Mouse (Mus musculus) thymus, adult 18-20 months (tissue): ENCODE measurements around the gene Jmjd4.

Experiments
- DNase-seq, 2 experiments: peaks; one replicate each; pipeline ENCODE4 v3.0.0; 2022; ENCODE audit warnings: mixed read lengths in 2 of 2

Jmjd4 gene

GRCm38 (mm10) chr11:59449741-59450229, at the start of gene Jmjd4:
Jmjd4 (plus strand) TSS chr11:59450045.
- DNase-seq: peak; percentile 78 to 85

DNA sequence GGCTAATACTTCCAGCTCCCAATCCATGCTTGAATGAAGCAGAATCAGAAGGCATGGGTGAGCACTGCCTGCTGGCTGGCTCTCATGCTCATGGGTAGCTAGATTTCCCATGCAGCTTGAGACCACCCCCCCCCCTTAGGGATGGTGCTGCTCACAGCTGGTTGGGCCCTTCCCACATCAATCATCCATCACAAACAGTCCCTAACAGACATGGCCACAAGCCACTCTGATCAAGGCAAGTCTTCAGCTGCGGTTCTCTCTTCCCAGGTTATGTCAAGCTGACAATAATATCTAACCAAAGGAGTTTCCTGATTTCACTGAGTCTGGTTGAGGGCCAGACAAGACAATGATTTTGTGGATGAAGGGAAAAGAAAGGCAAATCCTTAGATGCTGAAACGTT, 49.0 kb upstream of the Jmjd4 start:
- DNase-seq: no peak

- DNase-seq: no peak
Observed at GRCm38 (mm10) chr11:59405761-59406160, 44.1 kb upstream of the Jmjd4 start.

- no peak for DNase-seq
Observed at GRCm38 (mm10) chr11:59410851-59411250, 39.0 kb upstream of the Jmjd4 start.

GRCm38 (mm10) chr11:59412058-59412457, 37.8 kb upstream of the Jmjd4 start:
- DNase-seq: no peak

DNA sequence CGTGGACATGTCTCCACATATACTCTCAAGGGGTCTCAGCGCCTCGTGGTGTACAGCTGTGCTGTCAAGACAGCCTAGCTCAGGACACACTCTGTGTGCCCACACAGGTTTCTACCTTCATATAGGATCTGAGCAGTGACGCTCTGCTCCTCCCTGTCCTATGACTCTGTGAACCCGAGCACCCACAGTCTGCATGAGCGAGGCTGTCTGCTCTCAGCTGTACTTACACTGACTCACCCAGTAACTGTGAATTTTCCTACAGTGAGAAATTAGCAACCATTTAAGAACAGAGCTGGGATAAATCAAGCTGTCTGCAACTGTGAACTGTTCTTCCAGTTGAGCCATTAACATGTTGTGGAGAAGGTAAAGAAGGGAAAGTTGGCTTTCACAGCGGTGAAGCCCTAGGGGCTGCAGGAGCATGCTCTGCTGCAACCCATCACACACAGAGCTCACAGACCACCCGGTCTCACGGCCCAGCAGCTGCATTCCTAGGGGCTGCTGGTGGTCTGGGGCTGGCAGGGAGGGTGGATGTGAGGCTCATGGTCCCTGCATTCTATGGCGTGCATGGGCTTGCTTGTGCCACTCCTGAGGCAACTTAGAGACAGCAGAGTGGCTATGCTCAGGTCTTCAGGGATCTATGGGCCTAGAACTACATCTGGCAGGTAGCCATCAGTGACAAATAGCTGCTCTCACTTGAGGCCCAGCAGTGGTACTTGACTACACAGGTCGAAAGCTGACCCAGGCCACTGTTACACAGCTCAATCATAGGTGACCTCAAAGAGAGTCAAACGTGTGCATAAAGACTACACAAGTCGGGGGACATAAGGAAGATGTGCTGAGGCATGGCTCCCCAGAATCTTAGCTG, 36.6 kb upstream of the Jmjd4 start:
- no peak for DNase-seq

DNA sequence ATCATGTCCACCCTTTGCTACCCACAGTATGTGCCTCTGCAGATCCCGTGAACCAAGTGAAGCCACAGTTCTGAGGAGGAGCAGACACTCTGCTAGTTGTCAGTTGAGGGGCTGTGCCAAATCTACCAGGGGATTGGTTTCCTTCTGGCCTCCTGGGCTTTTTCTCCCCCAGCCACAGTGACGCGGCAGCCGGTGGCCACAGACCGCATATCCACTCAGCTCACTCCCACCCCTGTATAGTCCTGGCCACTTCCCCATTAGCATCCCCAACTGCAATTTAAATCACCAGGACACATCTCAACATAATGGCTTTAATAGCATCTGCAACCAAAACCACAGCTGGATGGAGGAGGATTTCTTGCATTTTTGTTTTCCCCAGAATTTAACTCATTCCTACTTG, 31.1 kb upstream of the Jmjd4 start:
- no peak for DNase-seq

DNA sequence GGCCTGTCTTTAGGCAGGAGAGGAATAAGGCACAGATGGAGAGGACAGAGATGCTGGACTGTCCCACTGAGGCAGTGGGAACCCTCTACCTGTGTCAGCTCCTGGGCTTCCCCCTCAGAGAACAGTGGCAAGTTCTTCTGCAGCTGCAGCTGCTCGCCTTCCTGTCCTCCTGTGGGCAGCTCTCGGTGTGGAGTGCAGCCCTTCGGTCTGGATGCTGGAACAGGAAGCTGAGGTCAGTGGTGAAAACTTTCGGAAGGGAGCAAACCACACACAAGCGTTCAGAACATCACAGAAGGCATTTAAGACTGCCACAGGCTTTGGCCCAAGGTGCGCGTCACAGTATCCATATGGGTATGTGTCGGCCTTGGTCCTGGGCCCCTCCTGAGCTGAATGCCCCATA, 28.4 kb upstream of the Jmjd4 start:
- no peak for DNase-seq

DNA sequence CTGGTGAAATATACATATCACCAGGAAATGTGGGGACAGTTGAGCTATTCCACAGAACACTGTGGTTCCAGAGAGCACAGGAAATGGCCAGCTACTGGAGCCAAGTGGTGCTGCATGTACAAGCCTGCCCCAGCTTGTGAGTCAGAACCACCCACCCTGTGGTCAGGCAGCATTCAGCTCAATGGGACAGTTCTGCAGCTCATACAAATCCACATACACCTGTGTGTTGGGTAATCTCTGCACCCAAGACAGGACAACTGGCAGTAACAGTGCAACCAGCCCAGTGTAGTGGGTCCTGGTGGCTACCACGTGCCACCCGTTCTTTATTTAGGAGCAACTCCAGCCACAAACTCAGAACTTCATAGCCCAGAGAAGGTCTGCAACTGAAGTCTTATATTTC, 27.9 kb upstream of the Jmjd4 start:
- DNase-seq: no peak

DNA sequence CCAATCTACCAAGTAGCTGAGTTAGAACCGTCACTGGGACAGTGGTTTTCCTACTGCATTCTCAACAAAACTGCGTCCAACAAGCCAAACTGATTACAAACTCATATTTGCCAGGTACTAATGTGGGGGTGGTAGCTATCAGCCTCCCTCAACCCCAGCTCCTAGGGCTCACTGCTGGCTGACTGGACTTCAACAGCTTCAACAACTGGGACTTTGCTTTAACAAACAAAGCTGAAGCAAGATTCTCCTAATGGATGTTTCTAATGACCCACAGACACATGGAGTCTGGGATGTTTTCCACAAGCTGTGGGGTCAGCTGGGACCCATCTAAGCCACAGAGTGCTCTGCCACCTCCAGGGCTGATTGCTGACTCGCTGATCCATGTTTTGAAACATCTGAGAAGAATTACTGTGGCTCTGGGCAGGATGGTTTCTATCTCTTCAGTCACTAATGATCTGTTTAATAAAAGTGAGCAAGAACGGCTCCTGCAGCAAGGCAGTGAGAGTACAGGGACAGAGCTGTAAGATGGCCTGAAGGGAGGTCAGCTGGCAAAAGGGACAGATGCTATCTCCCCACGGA, 26.7 kb upstream of the Jmjd4 start:
- no peak for DNase-seq

- DNase-seq: peak; percentile 57 to 73
Observed at GRCm38 (mm10) chr11:59425671-59426101, 24.2 kb upstream of the Jmjd4 start.

- DNase-seq: no peak
Observed at GRCm38 (mm10) chr11:59428057-59428660, 21.7 kb upstream of the Jmjd4 start.

GRCm38 (mm10) chr11:59429959-59430358, 19.9 kb upstream of the Jmjd4 start:
- no peak for DNase-seq

GRCm38 (mm10) chr11:59432261-59432660, 17.6 kb upstream of the Jmjd4 start:
- DNase-seq: no peak

- DNase-seq: no peak
Observed at GRCm38 (mm10) chr11:59437954-59438353, 11.9 kb upstream of the Jmjd4 start.

DNA sequence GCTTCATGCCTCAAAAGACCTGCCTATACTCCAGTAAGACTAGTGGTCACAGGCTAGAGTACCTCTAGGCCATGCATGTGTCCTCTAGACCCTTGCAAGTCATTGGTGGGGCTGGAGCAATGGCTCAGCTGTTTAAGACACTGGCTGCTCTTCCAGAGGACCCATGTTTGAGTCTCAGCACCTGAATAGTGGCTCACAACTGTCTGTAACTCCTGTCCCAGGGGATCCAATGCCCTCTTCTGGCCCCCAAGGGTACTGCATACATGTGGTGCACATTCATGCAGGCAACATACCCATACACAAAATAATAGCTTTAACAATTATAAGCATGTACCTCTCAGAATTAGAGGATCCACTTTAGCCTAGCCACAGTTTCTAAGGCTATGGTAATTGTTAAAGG, 6.7 kb upstream of the Jmjd4 start:
- no peak for DNase-seq

- peak; percentile 50 to 60 for DNase-seq
Observed at GRCm38 (mm10) chr11:59450230-59450771, 456 bp downstream of the Jmjd4 start.

GRCm38 (mm10) chr11:59451086-59451485, 1.2 kb downstream of the Jmjd4 start, which contains the start of gene Snap47:
Snap47 (minus strand) TSS chr11:59451186.
- DNase-seq: no peak

GRCm38 (mm10) chr11:59456346-59456745, 6.5 kb downstream of the Jmjd4 start:
- no peak for DNase-seq

DNA sequence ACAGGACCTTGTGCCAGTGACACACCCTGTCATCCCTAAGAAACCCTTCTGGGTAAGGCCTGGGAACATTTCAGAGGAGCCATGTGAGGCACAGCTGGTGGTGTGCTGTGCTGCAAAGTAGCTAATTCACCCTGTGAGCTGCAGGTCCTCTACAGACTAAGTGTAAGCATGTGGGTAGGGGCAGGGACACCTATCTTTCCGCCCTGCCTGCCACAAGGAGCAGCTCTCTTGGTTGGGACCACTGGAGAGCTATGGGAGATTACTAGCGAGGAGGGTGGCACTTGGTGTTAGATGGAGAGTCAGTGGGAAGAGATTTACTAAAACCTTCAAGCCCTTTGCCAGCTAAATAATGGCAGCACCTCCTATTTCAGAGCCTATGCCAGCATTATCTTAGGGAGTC, 7.0 kb downstream of the Jmjd4 start:
- no peak for DNase-seq

GRCm38 (mm10) chr11:59458973-59459372, 9.1 kb downstream of the Jmjd4 start:
- DNase-seq: no peak

- no peak for DNase-seq
Observed at GRCm38 (mm10) chr11:59460459-59460858, 10.6 kb downstream of the Jmjd4 start.
